Mouse (Mus musculus) kidney, postnatal 0 days (tissue): Measurements from ENCODE around the gene Tradd. TPM values are rescaled to one million over a fixed set of nuclear protein-coding genes. Genes with fewer than 3 reads are reported as not detected.
"Not testable (repeated sequence)": the region's sequence is repeated elsewhere in the genome, so short reads cannot be mapped to it uniquely, and the experiment has no call there.

Experiments
- ATAC-seq: fragments of 200-750 bp; cut with Nextera tagmentation; replicated peaks from 2 replicates; pipeline ENCODE4 v1.8.0; 2017; ENCODE audit warnings: low read depth, moderate number of reproducible peaks, moderate TSS enrichment, moderate library complexity; ENCODE audit not compliant: low FRiP score
- DNase-seq: peaks from one replicate; pipeline ENCODE4 v3.0.0-alpha.2; 2016; ENCODE audit warnings: low spot score
- H3K27ac ChIP-seq: fragments of 300-500 bp; sonication (generic); 2 replicates; pipeline ENCODE4 v1.5.1; 2014; ENCODE audit warnings: mild to moderate bottlenecking
- H3K27me3 ChIP-seq: fragments of 300-500 bp; sonication (generic); 2 replicates; pipeline ENCODE4 v1.6.1; 2014; ENCODE audit warnings: low read length, mixed read lengths; ENCODE audit not compliant: insufficient read depth
- H3K36me3 ChIP-seq: fragments of 300-500 bp; sonication (generic); 2 replicates; pipeline ENCODE4 v1.6.1; 2014; ENCODE audit warnings: low read length, mixed read lengths; ENCODE audit not compliant: insufficient read depth
- H3K4me1 ChIP-seq: fragments of 300-500 bp; sonication (generic); replicated peaks from 2 replicates; pipeline ENCODE4 v1.6.1; 2014; ENCODE audit warnings: antibody characterized with exemption, low read length, mixed read lengths; ENCODE audit not compliant: insufficient read depth
- H3K4me2 ChIP-seq: fragments of 300-500 bp; sonication (generic); 2 replicates; pipeline ENCODE4 v1.6.1; 2014; ENCODE audit warnings: mild to moderate bottlenecking, low read length, moderate library complexity, mixed read lengths
- H3K4me3 ChIP-seq: fragments of 300-500 bp; sonication (generic); replicated peaks from 2 replicates; pipeline ENCODE4 v1.5.1; 2014; ENCODE audit warnings: low read depth, low read length
- H3K9ac ChIP-seq: fragments of 300-500 bp; sonication (generic); 2 replicates; pipeline ENCODE4 v1.6.1; 2014; ENCODE audit warnings: low read depth, low read length
- H3K9me3 ChIP-seq: fragments of 300-500 bp; sonication (generic); replicated peaks from 2 replicates; pipeline ENCODE4 v1.6.1; 2016; ENCODE audit warnings: low read length, inconsistent platforms, mixed read lengths
- CTCF ChIP-seq: IDR thresholded peaks from 2 replicates; pipeline ENCODE4 v1.5.1; 2016; ENCODE audit warnings: antibody characterized with exemption, low read depth, mild to moderate bottlenecking, moderate library complexity
- WGBS: fragments of 180-500 bp; shearing (Covaris S2); extraction: QIAGEN DNeasy Blood & Tissue Kit; methylation state at CpG from one replicate; pipeline ENCODE4 v1.1.7; 2014; 5-methylcytosine and 5-hydroxymethylcytosine counted together
- polyA plus RNA-seq: library from polyadenylated mRNA; unstranded; fragments of >200 nt; fragmentation: Nextera tagmentation; extraction: Ambion mirVana; gene quantifications from 2 replicates; pipeline ENCODE4 v1.2.1, GENCODE M21; 2015

The Tradd gene
- polyA plus RNA-seq, 1 experiment from 2014 or later, result 21.8 TPM

- Histone ChIP-seq H3K9ac (no peak overlapping the region), H3K27ac (no peak overlapping the region), H3K4me2 (no peak overlapping the region), H3K4me1 (no peaks in the 10 kb centered on the region), H3K27me3 (no peaks in the 10 kb centered on the region), H3K4me3 (no peak overlapping the region), H3K9me3 (no peaks in the 10 kb centered on the region), H3K36me3 (peaks cover 37% of the 10 kb centered on the region)
- TF ChIP-seq CTCF, result no peak
- DNase-seq (no peak), ATAC-seq (no peak)
- WGBS, result 80% methylated on average over 14 of the region's 14 CpGs
Measured at GRCm38 (mm10) chr8:105237442-105238142, 26.8 kb downstream of the Tradd start.

GRCm38 (mm10) chr8:105235206-105235605 is 29.2 kb downstream of the Tradd start:
- no peak for ATAC-seq
- Histone ChIP-seq H3K27ac (no peak overlapping the region), H3K27me3 (no peaks in the 10 kb centered on the region), H3K9ac (no peak overlapping the region), H3K4me2 (no peak overlapping the region), H3K4me1 (no peaks in the 10 kb centered on the region), H3K4me3 (no peak overlapping the region), H3K9me3 (no peaks in the 10 kb centered on the region), H3K36me3 (peaks cover 24% of the 10 kb centered on the region; the same call in 1 of the 2 replicates)
- no peak for DNase-seq
- 74% methylated on average over 1 of the region's 1 CpGs for WGBS
- no peak for TF ChIP-seq CTCF

GRCm38 (mm10) chr8:105233126-105233935 is 31.1 kb downstream of the Tradd start:
- H3K9ac ChIP-seq, result no peak overlapping the region
- H3K9me3 ChIP-seq, result no peaks in the 10 kb centered on the region
- 0 out of 2 replicates have a peak, but pooled peaks cover 9% of the 10 kb centered on the region for H3K36me3 ChIP-seq
- no peak overlapping the region for H3K4me2 ChIP-seq
- H3K4me3 ChIP-seq, result no peak overlapping the region
- no peaks in the 10 kb centered on the region for H3K27me3 ChIP-seq
- no peak for TF ChIP-seq CTCF
- no peak overlapping the region for H3K27ac ChIP-seq
- H3K4me1 ChIP-seq, result no peaks in the 10 kb centered on the region
- ATAC-seq, result no peak
- no peak for DNase-seq
- 56% methylated on average over 1 of the region's 1 CpGs for WGBS

GRCm38 (mm10) chr8:105232321-105232693 is 32.1 kb downstream of the Tradd start:
- not testable (repeated sequence) for H3K4me3 ChIP-seq
- WGBS, result 93% methylated on average over 4 of the region's 4 CpGs

GRCm38 (mm10) chr8:105231503-105232320 is 32.7 kb downstream of the Tradd start:
- Histone ChIP-seq H3K27ac (no peak overlapping the region), H3K9ac (no peak overlapping the region), H3K36me3 (0 out of 2 replicates have a peak, but pooled peaks cover 9% of the 10 kb centered on the region), H3K4me1 (no peaks in the 10 kb centered on the region), H3K9me3 (no peaks in the 10 kb centered on the region), H3K4me3 (no peak overlapping the region), H3K4me2 (no peak overlapping the region), H3K27me3 (no peaks in the 10 kb centered on the region)
- ATAC-seq (no peak), DNase-seq (no peak)
- WGBS, result 85% methylated on average over 12 of the region's 12 CpGs
- no peak for TF ChIP-seq CTCF

More at GRCm38 (mm10) chr8:105232321-105232693, 32.1 kb downstream of the Tradd start:
- not testable (repeated sequence) for H3K36me3 ChIP-seq, DNase-seq, H3K4me1 ChIP-seq, ATAC-seq, H3K4me2 ChIP-seq, H3K9me3 ChIP-seq, H3K9ac ChIP-seq, H3K27me3 ChIP-seq, H3K27ac ChIP-seq

- H3K27ac ChIP-seq, result no peak overlapping the region
- no peak for TF ChIP-seq CTCF
- 15% methylated on average over 6 of the region's 6 CpGs for WGBS
- peak overlapping the region; percentile 81 for H3K4me2 ChIP-seq
- peak overlapping the region; percentile 89 for H3K9ac ChIP-seq
- peaks cover 7% of the 10 kb centered on the region for H3K4me1 ChIP-seq
- H3K4me3 ChIP-seq, result peak overlapping the region; percentile 92
- DNase-seq, result no peak
- no peaks in the 10 kb centered on the region for H3K36me3 ChIP-seq
- no peaks in the 10 kb centered on the region for H3K9me3 ChIP-seq
- ATAC-seq, result no peak
- no peaks in the 10 kb centered on the region for H3K27me3 ChIP-seq
Measured at GRCm38 (mm10) chr8:105225917-105226316, 38.5 kb downstream of the Tradd start.
